Mouse (Mus musculus): ENCODE data around the gene Mars.

GRCm38 (mm10) chr10:127332211-127332874 lies 20.8 kb upstream of the Mars start:
- TF ChIP-seq CTCF (IDR thresholded peaks at IDR 0.05; ENCODE audit: borderline replicate concordance, control insufficient read depth, extremely low read depth, insufficient read depth, low read length, poor library complexity) (no peak), POLR2A (IDR thresholded peaks at IDR 0.05; ENCODE audit: control insufficient read depth, extremely low read depth, insufficient read depth, low read length, poor library complexity) (no peak)

All from thymus, adult 2 months (tissue).